Mouse (Mus musculus) midbrain, embryonic 12.5 days (tissue): Measurements from ENCODE around the gene Ckap4. TPM values are rescaled to one million over a fixed set of nuclear protein-coding genes. Genes with fewer than 3 reads are reported as not detected.

Experiments
- ATAC-seq: fragments of 200-750 bp; cut with Nextera tagmentation; 2 replicates; pipeline ENCODE4 v1.8.0; 2017; ENCODE audit warnings: low read depth, moderate TSS enrichment, moderate library complexity; ENCODE audit not compliant: low FRiP score
- H3K27ac ChIP-seq: fragments of 300-500 bp; sonication (generic); replicated peaks from 2 replicates; pipeline ENCODE4 v1.5.1; 2016; ENCODE audit warnings: mild to moderate bottlenecking
- H3K27me3 ChIP-seq: fragments of 300-500 bp; sonication (generic); 2 replicates; pipeline ENCODE4 v1.6.1; 2016; ENCODE audit warnings: mild to moderate bottlenecking
- H3K36me3 ChIP-seq: fragments of 300-500 bp; sonication (generic); 2 replicates; pipeline ENCODE4 v1.6.1; 2016
- H3K4me1 ChIP-seq: fragments of 300-500 bp; sonication (generic); 2 replicates; pipeline ENCODE4 v1.6.1; 2016
- H3K4me2 ChIP-seq: fragments of 300-500 bp; sonication (generic); replicated peaks from 2 replicates; pipeline ENCODE4 v1.6.1; 2016; ENCODE audit warnings: mild to moderate bottlenecking, moderate library complexity
- H3K4me3 ChIP-seq: fragments of 300-500 bp; sonication (generic); 2 replicates; pipeline ENCODE4 v1.5.1; 2016; ENCODE audit warnings: mild to moderate bottlenecking
- H3K9ac ChIP-seq: fragments of 300-500 bp; sonication (generic); replicated peaks from 2 replicates; pipeline ENCODE4 v1.6.1; 2016; ENCODE audit warnings: mild to moderate bottlenecking, moderate library complexity
- H3K9me3 ChIP-seq: fragments of 300-500 bp; sonication (generic); 2 replicates; pipeline ENCODE4 v1.6.1; 2016; ENCODE audit warnings: mild to moderate bottlenecking
- WGBS: fragments of 180-500 bp; shearing (Covaris S2); methylation state at CpG from one replicate; pipeline ENCODE4 v1.1.7; 2016; 5-methylcytosine and 5-hydroxymethylcytosine counted together
- polyA plus RNA-seq: library from polyadenylated mRNA; unstranded; fragments of >200 nt; fragmentation: Nextera tagmentation; extraction: Ambion mirVana; gene quantifications from 2 replicates; pipeline ENCODE4 v1.2.1, GENCODE M21; 2016

Ckap4 gene
- polyA plus RNA-seq, result 105 and 109 TPM in 2 replicates

GRCm38 (mm10) chr10:84533912-84534671, at the start of gene Ckap4:
Gene Ckap4, minus strand, starts transcription at chr10:84534062.
- H3K4me3 ChIP-seq, result peak within 1 kb of the TSS; percentile 91
- H3K27me3 ChIP-seq, result no peaks in the 10 kb centered on the region
- H3K4me2 ChIP-seq, result peak within 1 kb of the TSS; percentile 65
- peak within 1 kb of the TSS; percentile 98 for H3K9ac ChIP-seq
- H3K36me3 ChIP-seq, result 0 out of 2 replicates have a peak, but pooled peaks cover 4% of the 10 kb centered on the region
- peaks cover 42% of the 10 kb centered on the region for H3K4me1 ChIP-seq
- WGBS, result 2% methylated on average over 10 of the region's 64 CpGs
- H3K9me3 ChIP-seq, result no peaks in the 10 kb centered on the region
- H3K27ac ChIP-seq, result peak within 1 kb of the TSS; percentile 91
- ATAC-seq, result peak; percentile 88

DNA sequence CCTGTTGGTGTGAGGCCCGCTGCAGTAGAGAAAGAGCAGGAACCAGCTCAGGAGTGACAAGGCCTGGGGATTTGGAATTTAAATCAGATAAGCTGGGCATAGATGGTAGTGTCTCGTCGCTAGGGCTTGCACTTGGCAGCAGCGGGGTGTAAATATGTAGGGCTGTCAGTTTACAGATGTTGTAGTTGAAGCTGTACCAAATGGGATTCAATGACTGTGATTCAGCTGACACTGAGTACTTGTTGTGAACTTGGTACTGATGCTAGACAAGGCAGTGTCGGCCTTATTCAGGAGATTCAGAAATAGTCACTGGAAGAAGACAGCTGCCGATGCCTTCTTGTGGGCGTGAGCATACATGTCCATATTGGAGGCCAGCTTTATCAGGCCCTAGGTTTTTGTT, 48.4 kb upstream of the Ckap4 start:
- no peak overlapping the region for H3K27ac ChIP-seq
- 82% methylated on average over 7 of the region's 7 CpGs for WGBS
- no peak overlapping the region for H3K4me3 ChIP-seq
- H3K27me3 ChIP-seq, result peaks cover 16% of the 10 kb centered on the region
- ATAC-seq, result no peak
- no peak overlapping the region for H3K4me2 ChIP-seq
- H3K36me3 ChIP-seq, result no peaks in the 10 kb centered on the region
- H3K4me1 ChIP-seq, result peaks cover 3% of the 10 kb centered on the region; the same call in 1 of the 2 replicates
- no peaks in the 10 kb centered on the region for H3K9me3 ChIP-seq
- no peak overlapping the region for H3K9ac ChIP-seq

GRCm38 (mm10) chr10:84581191-84581590, 47.3 kb upstream of the Ckap4 start:
- no peak overlapping the region for H3K27ac ChIP-seq
- H3K9me3 ChIP-seq, result no peaks in the 10 kb centered on the region
- no peaks in the 10 kb centered on the region for H3K36me3 ChIP-seq
- H3K4me3 ChIP-seq, result no peak overlapping the region
- H3K4me2 ChIP-seq, result no peak overlapping the region
- peaks cover 16% of the 10 kb centered on the region for H3K27me3 ChIP-seq
- 87% methylated on average over 8 of the region's 8 CpGs for WGBS
- H3K4me1 ChIP-seq, result peaks cover 4% of the 10 kb centered on the region; the same call in 1 of the 2 replicates
- no peak for ATAC-seq
- no peak overlapping the region for H3K9ac ChIP-seq

DNA sequence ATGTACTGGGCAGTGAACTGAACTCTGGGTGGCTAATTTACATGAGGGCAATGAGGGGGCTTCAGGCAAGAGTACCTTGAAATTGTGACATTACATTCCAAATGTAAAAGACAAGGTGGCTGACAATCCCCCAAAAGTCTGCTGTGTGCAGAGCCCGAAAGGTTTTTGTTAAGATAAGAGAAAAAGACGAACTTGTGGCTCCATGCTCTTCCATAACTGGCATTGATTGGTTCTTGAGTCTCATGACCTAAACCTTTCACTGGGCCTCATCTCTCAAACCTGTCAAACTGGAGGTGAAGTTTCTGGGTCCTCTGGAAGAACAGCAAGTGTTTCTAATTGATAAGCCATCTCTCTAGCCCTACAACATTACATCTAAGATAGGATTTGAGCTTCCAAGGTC, 45.7 kb upstream of the Ckap4 start:
- Histone ChIP-seq H3K27me3 (peaks cover 16% of the 10 kb centered on the region), H3K27ac (no peak overlapping the region), H3K4me2 (no peak overlapping the region), H3K36me3 (no peaks in the 10 kb centered on the region), H3K4me3 (no peak overlapping the region), H3K9ac (no peak overlapping the region), H3K9me3 (no peaks in the 10 kb centered on the region), H3K4me1 (peaks cover 7% of the 10 kb centered on the region)
- 69% methylated on average over 2 of the region's 2 CpGs for WGBS
- ATAC-seq, result no peak

- 86% methylated on average over 10 of the region's 10 CpGs for WGBS
Observed at GRCm38 (mm10) chr10:84578738-84579137, 44.9 kb upstream of the Ckap4 start.

GRCm38 (mm10) chr10:84577071-84577727, 43.3 kb upstream of the Ckap4 start:
- 5% methylated on average over 38 of the region's 38 CpGs for WGBS
- H3K4me1 ChIP-seq, result peaks cover 7% of the 10 kb centered on the region
- H3K4me2 ChIP-seq, result peak overlapping the region; percentile 97
- H3K27ac ChIP-seq, result no peak overlapping the region
- peaks cover 16% of the 10 kb centered on the region for H3K27me3 ChIP-seq
- no peaks in the 10 kb centered on the region for H3K36me3 ChIP-seq
- peak; percentile 67 for ATAC-seq
- H3K9me3 ChIP-seq, result no peaks in the 10 kb centered on the region
- H3K9ac ChIP-seq, result peak overlapping the region; percentile 55
- peak overlapping the region; percentile 65 for H3K4me3 ChIP-seq

More at GRCm38 (mm10) chr10:84578738-84579137, 44.9 kb upstream of the Ckap4 start:
- Histone ChIP-seq H3K36me3 (no peaks in the 10 kb centered on the region), H3K27ac (no peak overlapping the region), H3K9me3 (no peaks in the 10 kb centered on the region), H3K4me3 (no peak overlapping the region), H3K9ac (no peak overlapping the region), H3K4me2 (no peak overlapping the region), H3K27me3 (peaks cover 16% of the 10 kb centered on the region), H3K4me1 (peaks cover 7% of the 10 kb centered on the region)
- no peak for ATAC-seq

DNA sequence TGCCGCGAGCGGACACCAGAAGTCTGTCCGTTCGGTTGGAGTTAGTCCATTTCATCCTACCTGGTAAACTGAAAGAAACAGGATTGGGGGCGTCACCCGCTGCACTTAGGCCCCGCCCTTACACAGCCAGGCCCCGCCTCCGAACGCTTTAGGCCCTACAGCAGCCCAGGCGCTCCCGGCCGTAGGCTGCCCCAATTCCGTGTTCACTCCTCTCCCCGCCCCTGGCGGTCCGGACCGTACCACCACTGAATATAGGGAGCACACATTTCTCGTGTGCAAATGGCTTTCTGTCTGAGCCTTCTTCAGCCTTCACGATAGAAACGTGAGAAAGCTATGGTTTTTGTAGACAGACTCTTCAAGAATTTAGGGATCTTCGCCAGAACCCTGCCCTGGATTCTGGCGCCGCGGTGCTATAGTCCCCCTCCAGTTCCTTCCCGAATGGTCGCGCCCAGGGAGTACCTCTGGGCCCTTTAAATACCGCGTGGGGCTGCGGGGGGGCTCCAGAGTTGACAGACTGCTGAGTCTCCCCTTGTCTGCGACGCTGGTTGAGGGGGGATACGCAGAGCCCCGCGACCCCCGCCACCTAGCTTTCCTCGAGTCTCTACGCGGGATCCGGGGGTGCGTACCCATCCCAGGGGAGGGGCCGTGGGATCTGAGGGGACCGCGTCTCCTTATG, 42.7 kb upstream of the Ckap4 start, which contains the start of gene Tcp11l2:
Tcp11l2 (plus strand) TSS at position 232 of the 676 bp plus-strand sequence.
- peak within 1 kb of the TSS; percentile 65 for H3K4me3 ChIP-seq
- H3K4me2 ChIP-seq, result peak within 1 kb of the TSS; percentile 97
- peaks cover 16% of the 10 kb centered on the region for H3K27me3 ChIP-seq
- peaks cover 7% of the 10 kb centered on the region for H3K4me1 ChIP-seq
- H3K27ac ChIP-seq, result peak within 1 kb of the TSS; percentile 67
- H3K9me3 ChIP-seq, result no peaks in the 10 kb centered on the region
- 1% methylated on average over 46 of the region's 46 CpGs for WGBS
- peak within 1 kb of the TSS; percentile 55 for H3K9ac ChIP-seq
- peak; percentile 98 for ATAC-seq
- no peaks in the 10 kb centered on the region for H3K36me3 ChIP-seq

DNA sequence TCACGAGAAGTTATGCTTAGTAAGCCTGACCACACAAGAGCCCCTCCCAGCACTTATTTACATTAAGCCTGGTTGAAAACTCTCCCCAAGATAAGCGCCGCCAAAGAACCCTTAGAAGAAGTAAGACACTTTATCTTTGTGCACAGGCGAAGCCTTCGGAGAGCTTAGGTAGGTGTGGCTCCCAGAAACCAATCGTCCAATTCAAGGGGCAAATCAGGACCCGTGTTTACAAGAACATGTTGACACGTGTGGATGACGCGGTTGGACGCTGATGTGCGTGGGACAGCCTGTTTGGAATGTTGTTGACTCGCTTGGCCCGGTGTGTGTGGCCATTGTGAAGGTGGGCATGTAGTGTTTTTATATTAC, 42.1 kb upstream of the Ckap4 start:
- Histone ChIP-seq H3K4me1 (peaks cover 7% of the 10 kb centered on the region), H3K27me3 (peaks cover 16% of the 10 kb centered on the region), H3K9me3 (no peaks in the 10 kb centered on the region), H3K4me3 (peak overlapping the region; percentile 65), H3K27ac (no peak overlapping the region), H3K4me2 (peak overlapping the region; percentile 97), H3K9ac (peak overlapping the region; percentile 55), H3K36me3 (no peaks in the 10 kb centered on the region)
- 2% methylated on average over 14 of the region's 14 CpGs for WGBS
- ATAC-seq, result no peak; the same call in 1 of the 2 replicates

- H3K4me1 ChIP-seq, result peaks cover 7% of the 10 kb centered on the region
- no peaks in the 10 kb centered on the region for H3K36me3 ChIP-seq
- no peak overlapping the region for H3K4me2 ChIP-seq
- WGBS, result 64% methylated on average over 5 of the region's 5 CpGs
- no peak for ATAC-seq
- no peaks in the 10 kb centered on the region for H3K9me3 ChIP-seq
- no peak overlapping the region for H3K27ac ChIP-seq
- H3K4me3 ChIP-seq, result no peak overlapping the region
- H3K27me3 ChIP-seq, result peaks cover 11% of the 10 kb centered on the region
- H3K9ac ChIP-seq, result no peak overlapping the region
Observed at GRCm38 (mm10) chr10:84573671-84574420, 40.0 kb upstream of the Ckap4 start.

GRCm38 (mm10) chr10:84571052-84571639, 37.3 kb upstream of the Ckap4 start:
- 90% methylated on average over 10 of the region's 10 CpGs for WGBS
- ATAC-seq, result no peak
- peaks cover 3% of the 10 kb centered on the region for H3K4me1 ChIP-seq

DNA sequence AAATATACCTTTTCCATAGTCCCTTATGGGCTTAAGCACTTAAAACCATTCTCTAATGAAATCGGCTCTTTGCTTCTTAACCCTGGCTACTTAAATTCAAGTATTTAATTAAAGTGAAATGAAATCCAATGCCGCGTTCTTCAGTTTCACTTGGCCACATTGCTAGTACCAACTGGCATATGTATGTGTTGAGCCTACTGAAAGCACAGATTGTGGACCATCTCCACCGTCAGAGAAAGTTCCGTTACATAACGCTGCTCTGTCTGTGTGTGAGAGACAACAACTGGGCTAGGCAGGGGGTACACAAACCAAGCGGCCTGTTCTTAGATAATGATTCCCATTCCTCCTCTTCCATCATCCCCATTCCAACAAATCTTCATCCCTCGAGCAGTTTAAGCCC, 30.6 kb upstream of the Ckap4 start:
- no peak overlapping the region for H3K4me2 ChIP-seq
- no peak overlapping the region for H3K27ac ChIP-seq
- ATAC-seq, result no peak
- no peaks in the 10 kb centered on the region for H3K9me3 ChIP-seq
- H3K4me1 ChIP-seq, result no peaks in the 10 kb centered on the region
- 88% methylated on average over 8 of the region's 8 CpGs for WGBS
- H3K27me3 ChIP-seq, result 0 out of 2 replicates have a peak, but pooled peaks cover 2% of the 10 kb centered on the region
- H3K4me3 ChIP-seq, result no peak overlapping the region
- H3K9ac ChIP-seq, result no peak overlapping the region
- no peaks in the 10 kb centered on the region for H3K36me3 ChIP-seq

More at GRCm38 (mm10) chr10:84571052-84571639, 37.3 kb upstream of the Ckap4 start:
- Histone ChIP-seq H3K9me3 (no peaks in the 10 kb centered on the region), H3K4me3 (no peak overlapping the region), H3K27ac (no peak overlapping the region), H3K27me3 (no peaks in the 10 kb centered on the region), H3K9ac (no peak overlapping the region), H3K4me2 (no peak overlapping the region), H3K36me3 (no peaks in the 10 kb centered on the region)
